Mouse (Mus musculus) cerebellum, adult 11-12 months (tissue): ENCODE measurements around the gene Ugt1a6b.
A peak's percentile ranks its signal among the peaks of the same experiment; 100 is the strongest.

Experiments
- DNase-seq: peaks from one replicate; pipeline ENCODE4 v3.0.0; 2022

Gene Ugt1a6b

DNA sequence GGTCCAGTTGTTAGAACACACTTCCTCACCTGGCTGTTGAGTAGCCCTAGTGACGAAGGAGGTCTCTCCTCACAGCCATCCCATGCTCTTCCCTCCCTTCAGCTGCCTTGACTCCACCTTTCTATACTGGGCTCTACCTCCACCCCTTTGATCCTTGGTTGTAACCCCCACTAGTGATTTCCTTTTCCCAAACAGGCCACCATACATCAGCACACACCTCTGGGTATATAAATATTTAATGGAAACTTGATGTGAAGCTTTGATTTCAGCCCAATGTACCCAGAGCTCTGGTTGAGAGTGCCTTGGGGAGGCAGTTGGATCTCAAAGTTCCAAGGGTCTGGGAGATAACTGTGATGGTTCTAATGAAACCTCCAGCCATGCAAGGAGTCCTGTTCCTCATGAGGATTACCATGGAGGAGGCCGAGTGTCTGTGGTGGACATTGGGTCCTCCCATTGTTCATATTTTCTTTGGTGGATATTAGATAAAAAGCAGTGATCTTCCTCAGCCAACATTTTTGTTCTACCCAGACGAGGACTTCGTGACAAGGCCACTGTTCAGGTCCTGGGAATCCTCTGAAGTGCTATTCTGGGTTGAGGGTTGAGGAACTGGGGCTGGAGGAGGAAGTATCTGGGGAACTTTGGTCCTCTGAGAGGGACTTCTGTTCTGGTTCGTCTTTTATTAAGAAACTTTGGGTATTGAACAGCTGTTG lies 123.8 kb downstream of the Ugt1a6b start, which contains the start of gene Mroh2a:
TSS of gene Mroh2a (plus strand) at position 317 of the 710 bp plus-strand sequence.
- no peak for DNase-seq

- DNase-seq: no peak
Measured at GRCm38 (mm10) chr1:88227482-88227881, 124.4 kb downstream of the Ugt1a6b start.

DNA sequence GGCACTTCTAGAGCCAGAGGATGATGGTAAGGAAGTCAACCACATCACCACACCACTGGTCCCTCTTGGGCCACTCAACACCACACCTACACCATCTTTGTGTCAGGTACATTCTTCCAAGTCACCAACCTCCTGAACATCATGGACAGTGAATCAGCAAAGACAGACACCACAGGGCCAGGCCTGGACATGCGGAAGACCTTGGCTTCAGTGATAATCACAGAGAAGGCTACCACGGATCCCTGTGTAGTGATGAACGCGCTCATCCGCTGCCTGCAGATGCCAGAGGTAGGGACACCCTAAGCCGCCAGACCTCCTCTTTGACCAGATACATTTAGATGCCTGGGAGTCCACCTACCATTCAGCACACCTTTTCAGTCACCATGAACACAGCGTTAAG lies 125.1 kb downstream of the Ugt1a6b start:
- DNase-seq: no peak

GRCm38 (mm10) chr1:88229566-88229965 lies 126.5 kb downstream of the Ugt1a6b start:
- DNase-seq: no peak

DNA sequence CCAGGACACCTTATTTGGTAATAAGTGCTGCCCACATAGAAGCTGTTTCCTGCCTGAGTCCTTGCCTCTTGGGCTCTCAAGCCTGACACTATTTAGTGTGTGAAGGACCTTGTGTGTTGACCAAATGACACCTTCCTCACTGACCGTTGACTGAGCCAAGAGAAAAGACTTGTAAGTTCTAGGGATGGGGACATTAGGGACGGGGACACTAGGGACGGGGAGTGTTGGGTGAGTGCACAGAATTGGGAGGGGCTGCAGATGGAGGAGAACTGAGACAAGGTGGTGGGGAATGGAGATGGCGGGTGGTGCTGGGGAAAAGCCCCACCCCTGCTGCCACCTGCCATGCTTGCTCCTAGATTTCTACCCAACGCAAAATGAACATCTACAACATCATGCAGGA lies 126.9 kb downstream of the Ugt1a6b start:
- DNase-seq: no peak

GRCm38 (mm10) chr1:88230421-88230820 lies 127.4 kb downstream of the Ugt1a6b start:
- no peak for DNase-seq

DNA sequence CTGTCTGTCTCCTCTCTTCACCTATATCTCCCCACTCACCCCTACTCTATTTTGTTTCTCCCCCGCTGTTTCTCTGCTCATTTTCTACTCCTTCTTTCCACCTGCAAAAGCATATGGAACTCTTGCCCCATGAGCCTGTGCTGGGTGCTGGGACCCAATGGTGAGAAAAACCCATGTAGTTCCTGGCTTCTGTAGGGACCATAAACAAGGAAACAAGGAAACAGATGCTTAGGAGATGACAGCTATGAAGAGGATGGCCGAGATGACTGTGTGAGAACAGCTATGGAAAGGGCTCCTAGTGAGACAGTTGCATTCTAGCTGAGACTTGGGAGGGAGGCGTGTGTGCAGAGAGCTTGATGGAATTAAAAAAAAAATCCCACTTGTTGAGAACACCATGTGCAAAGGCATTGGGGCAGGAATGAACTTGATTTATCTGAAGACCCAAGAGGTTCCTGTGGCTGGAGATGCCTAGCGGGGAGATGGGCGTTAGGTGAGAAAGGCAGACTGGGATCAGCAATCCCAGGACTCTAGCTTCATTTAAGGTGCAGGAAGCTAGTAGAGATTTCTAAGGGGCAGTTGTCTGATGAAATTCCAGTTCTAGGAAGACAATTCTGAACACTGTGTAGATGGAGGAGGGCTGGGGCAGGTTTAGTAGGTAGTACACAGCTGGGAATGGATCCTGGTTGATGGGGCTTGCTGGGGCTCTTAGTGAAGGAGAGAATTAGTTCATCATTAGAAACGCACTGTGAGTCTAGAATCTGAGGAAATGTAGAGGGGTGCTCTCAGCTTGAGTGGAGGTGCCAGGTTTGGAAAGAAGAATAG lies 128.1 kb downstream of the Ugt1a6b start:
- DNase-seq: no peak

- DNase-seq: no peak
Measured at GRCm38 (mm10) chr1:88231803-88232499, 128.9 kb downstream of the Ugt1a6b start.

- DNase-seq: no peak
Measured at GRCm38 (mm10) chr1:88232664-88233380, 129.8 kb downstream of the Ugt1a6b start.

DNA sequence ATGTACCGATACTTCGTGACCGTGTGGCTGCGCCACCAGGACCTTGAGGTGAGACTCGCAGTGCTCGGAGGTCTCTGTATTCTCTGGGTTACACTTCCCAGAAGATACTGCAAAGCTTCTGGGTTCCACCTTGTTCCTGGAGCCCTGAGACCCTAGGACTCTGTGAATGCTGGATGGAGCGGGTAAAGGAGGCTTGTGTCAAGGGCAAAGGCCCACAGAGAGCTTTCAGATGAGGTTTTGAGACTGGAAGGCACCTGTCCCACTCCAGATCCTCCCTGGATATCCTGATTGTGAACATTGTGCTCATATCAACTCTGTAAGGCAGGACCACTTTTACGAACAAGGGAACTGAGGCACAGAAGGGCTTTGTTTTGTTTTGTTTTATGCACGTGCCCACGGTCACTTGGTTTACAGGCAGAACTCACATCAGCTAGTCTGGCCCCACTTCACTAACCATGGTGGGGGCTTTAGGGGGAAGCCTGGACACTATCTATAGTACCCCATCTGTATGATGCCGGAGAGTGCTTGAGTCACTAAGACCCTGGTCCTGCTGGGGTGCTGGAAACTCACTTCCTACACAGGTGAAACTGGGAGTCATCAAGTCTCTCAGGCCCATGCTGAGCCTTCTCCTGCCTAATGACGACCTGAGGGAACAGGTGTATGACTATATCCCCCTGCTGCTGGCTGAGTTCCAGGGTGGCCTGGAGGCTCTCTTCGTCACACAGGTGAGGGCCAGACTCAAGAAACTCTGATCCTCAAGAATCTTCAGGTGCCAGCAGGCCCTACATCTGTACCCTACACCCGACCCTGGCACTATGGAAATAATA lies 130.6 kb downstream of the Ugt1a6b start:
- peak; percentile 13 for DNase-seq

DNA sequence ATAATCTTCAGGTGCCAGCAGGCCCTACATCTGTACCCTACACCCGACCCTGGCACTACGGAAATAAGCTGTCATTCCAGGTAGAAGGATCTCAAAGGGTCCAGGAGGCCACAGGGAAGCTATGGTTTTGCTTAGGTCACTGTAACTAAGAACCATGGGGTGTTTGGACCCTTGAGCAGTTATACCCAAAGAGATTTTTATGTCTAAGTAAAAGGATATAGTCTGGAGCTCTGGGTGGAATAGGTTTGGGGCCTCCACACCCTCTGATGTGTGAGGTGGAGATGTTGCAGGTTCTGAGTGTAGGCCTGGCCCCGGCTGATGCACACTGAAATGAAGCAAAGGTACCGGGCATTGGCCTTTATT lies 131.2 kb downstream of the Ugt1a6b start:
- DNase-seq: no peak

- DNase-seq: no peak
Measured at GRCm38 (mm10) chr1:88234646-88235045, 131.6 kb downstream of the Ugt1a6b start.

- DNase-seq: no peak
Measured at GRCm38 (mm10) chr1:88235046-88235893, 132.2 kb downstream of the Ugt1a6b start.

DNA sequence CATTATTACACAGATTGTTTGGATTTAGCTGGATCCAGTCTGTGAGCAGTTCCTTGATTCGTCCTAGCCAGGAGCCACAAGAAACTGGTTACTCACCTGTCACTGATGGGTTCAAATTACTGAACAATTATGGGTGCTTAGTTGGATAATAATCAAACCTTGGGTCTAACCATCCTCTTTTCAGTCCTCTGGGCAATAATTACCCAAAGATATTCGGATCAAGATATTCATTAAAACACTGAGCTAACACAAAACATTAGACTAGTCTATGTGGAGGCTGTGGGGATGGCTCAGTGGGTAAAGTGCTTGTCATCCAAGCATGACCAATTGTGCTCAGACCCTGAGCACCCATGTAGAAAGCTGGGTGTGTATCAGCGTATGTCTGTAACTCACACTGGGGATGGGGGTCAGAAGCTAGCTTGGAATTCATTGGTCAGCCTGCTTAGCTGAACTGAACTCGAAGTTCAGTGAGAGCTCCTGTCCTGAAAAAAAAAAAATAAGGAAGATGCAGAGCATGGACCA lies 132.9 kb downstream of the Ugt1a6b start:
- no peak for DNase-seq

GRCm38 (mm10) chr1:88237311-88237710 lies 134.3 kb downstream of the Ugt1a6b start:
- no peak for DNase-seq

GRCm38 (mm10) chr1:88238771-88239170 lies 135.7 kb downstream of the Ugt1a6b start:
- DNase-seq: no peak

DNA sequence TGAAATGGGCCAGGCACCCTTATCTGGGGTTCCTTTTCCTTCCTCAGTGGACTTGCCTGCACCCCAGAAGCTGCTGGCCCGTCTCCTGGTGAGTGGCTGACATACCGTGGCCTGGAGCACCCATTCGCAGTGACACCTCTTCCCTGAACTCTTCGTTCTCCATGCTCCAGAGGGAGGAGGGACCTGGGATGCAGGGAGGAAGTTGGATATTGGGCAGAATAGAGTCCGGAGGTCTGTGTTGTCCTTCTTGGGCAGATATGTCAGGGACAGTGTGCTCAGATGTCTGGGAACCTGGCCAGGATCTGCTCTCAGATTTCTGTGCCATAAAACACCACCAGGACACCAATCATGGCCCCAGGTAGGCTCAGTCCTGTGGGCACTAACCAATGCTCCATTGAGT lies 137.0 kb downstream of the Ugt1a6b start:
- no peak for DNase-seq

DNA sequence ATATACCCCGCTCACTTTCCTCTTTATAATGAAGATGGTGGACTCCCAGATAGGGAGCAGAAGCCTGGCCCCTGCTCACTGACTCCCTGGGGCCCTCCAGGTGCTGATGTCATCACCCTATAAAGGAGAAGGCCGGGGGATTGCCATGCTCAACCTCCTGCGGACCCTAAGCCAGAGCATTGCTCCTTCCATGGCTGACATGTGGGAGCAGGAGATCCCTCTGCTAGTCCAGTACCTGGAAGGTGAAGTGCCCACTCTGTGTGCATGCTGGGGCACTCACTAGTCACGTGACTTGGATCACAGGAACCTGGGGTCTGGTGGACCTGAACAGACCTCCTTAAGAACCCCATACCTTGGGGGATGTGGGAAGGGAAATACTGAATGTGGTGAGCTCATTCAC lies 137.5 kb downstream of the Ugt1a6b start:
- DNase-seq: no peak

GRCm38 (mm10) chr1:88243861-88244260 lies 140.8 kb downstream of the Ugt1a6b start:
- DNase-seq: no peak

DNA sequence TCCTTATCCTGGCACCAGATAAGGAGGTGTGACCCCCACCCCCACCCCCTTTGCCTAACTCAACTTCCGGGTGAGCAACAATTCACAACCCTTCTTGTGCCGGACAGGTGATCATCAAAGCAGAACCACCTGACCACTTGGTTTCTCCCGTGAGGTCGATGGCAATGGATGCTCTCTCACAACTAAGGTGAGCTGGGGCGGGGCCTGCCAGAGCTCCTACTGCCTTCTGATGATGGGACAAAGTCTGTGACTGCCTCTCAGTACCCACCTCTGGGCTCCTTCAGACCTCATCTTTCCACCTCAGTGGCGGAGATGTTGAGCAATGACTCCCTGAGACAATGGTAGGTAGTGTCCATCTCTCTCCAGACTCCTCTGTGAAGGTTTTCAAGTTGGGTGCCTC lies 142.8 kb downstream of the Ugt1a6b start:
- no peak for DNase-seq

DNA sequence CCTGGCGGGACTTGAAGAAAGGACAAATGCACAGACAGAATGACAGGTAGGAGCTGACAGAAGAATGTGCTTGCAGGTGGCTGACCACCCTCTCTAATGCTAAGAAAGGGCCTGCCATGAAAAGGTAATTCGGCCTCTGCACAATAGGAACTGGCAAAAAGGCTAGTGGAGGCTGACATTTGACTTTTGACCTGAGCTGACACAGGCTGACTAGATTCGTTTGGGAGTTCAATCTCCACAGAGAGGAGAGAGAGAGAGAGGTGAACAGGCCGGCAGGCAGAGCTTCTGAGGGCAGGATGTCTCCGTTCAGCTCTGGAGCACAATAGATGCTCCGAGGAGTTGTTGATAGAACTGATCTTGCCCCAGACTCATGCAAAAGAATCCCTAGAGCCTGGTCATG lies 143.3 kb downstream of the Ugt1a6b start:
- no peak for DNase-seq
